Mouse (Mus musculus) v-Abl transformed pro-B cells (cell line): ENCODE measurements around the gene Lipc.

Source experiments
- in situ Hi-C, 2 experiments: fragments of 400-800 bp; cut with MboI; formaldehyde crosslinking; loops; one replicate each; pipeline ENCODE4 v1.15.1; 2025; ENCODE audit not compliant: unreplicated experiment in 2 of 2

Gene Lipc

GRCm38 (mm10) chr9:70788705-70789104, 163.3 kb downstream of the Lipc start:
- in situ Hi-C loops: no loop called here

GRCm38 (mm10) chr9:70782191-70782590, 169.8 kb downstream of the Lipc start:
- in situ Hi-C loops: no loop called here

GRCm38 (mm10) chr9:70775517-70775916, 176.5 kb downstream of the Lipc start:
- in situ Hi-C loops: no loop called here

- in situ Hi-C loops: loop anchor here (10.0 kb wide), 2 partner anchors 314 to 334 kb away; no protein-coding TSS in a partner anchor
These were observed 191.1 kb downstream of the Lipc start for GRCm38 (mm10) chr9:70760974-70761373.

GRCm38 (mm10) chr9:70751504-70752222, 200.4 kb downstream of the Lipc start:
- in situ Hi-C loops: loop anchor here in 1 of 2 experiments (10.0 kb wide), 1 partner anchor 173 kb away; no protein-coding TSS in a partner anchor
